Mouse (Mus musculus) thymus, postnatal 4 days (tissue): ENCODE results near the gene Otop1.

Source experiments
- DNase-seq: peaks from one replicate; pipeline ENCODE4 v3.0.0; 2021

Gene Otop1

GRCm38 (mm10) chr5:38302651-38303050, 26.9 kb downstream of the Otop1 start:
- no peak for DNase-seq

- DNase-seq, result no peak
Observed at GRCm38 (mm10) chr5:38305241-38305640, 29.5 kb downstream of the Otop1 start.

GRCm38 (mm10) chr5:38307255-38308101, 31.7 kb downstream of the Otop1 start:
- peak; percentile 94 for DNase-seq

GRCm38 (mm10) chr5:38308873-38309272, 33.1 kb downstream of the Otop1 start:
- peak; percentile 80 for DNase-seq

- no peak for DNase-seq
Observed at GRCm38 (mm10) chr5:38309795-38310194, 34.0 kb downstream of the Otop1 start.

GRCm38 (mm10) chr5:38318966-38319786, 43.4 kb downstream of the Otop1 start, which contains the start of gene Drd5:
TSS of gene Drd5 (plus strand) at chr5:38319367.
- peak; percentile 24 for DNase-seq

- DNase-seq, result no peak
Observed at GRCm38 (mm10) chr5:38333381-38333780, 57.6 kb downstream of the Otop1 start.

GRCm38 (mm10) chr5:38334582-38334981, 58.8 kb downstream of the Otop1 start:
- no peak for DNase-seq

- no peak for DNase-seq
Observed at GRCm38 (mm10) chr5:38343101-38343500, 67.3 kb downstream of the Otop1 start.

- peak; percentile 39 for DNase-seq
Observed at GRCm38 (mm10) chr5:38346646-38347432, 71.1 kb downstream of the Otop1 start.

- DNase-seq, result no peak
Observed at GRCm38 (mm10) chr5:38350351-38350929, 74.7 kb downstream of the Otop1 start.
